Mouse (Mus musculus) stomach, embryonic 14.5 days (tissue): Measurements from ENCODE around the gene Lrba. TPM values are rescaled to one million over a fixed set of nuclear protein-coding genes. Genes with fewer than 3 reads are reported as not detected.

ENCODE experiments used
- ATAC-seq: fragments of 200-750 bp; cut with Nextera tagmentation; 2 replicates; pipeline ENCODE4 v1.8.0; 2017; ENCODE audit warnings: low read depth, moderate TSS enrichment; ENCODE audit not compliant: insufficient number of reproducible peaks, insufficient read depth, low FRiP score
- H3K27ac ChIP-seq: fragments of 300-500 bp; sonication (generic); 2 replicates; pipeline ENCODE4 v1.5.1; 2014; ENCODE audit warnings: mild to moderate bottlenecking, low read length, moderate library complexity, mixed read lengths
- H3K27me3 ChIP-seq: fragments of 300-500 bp; sonication (generic); 2 replicates; pipeline ENCODE4 v1.6.1; 2014; ENCODE audit warnings: low read length, control low read depth, mixed read lengths; ENCODE audit not compliant: control insufficient read depth, insufficient read depth
- H3K36me3 ChIP-seq: fragments of 300-500 bp; sonication (generic); 2 replicates; pipeline ENCODE4 v1.6.1; 2014; ENCODE audit warnings: mild to moderate bottlenecking, control low read depth, low read length, moderate library complexity, mixed read lengths; ENCODE audit not compliant: control insufficient read depth, insufficient read depth
- H3K4me1 ChIP-seq: fragments of 300-500 bp; sonication (generic); 2 replicates; pipeline ENCODE4 v1.6.1; 2014; ENCODE audit warnings: low read length, control low read depth, mixed read lengths; ENCODE audit not compliant: control insufficient read depth, insufficient read depth
- H3K4me2 ChIP-seq: fragments of 300-500 bp; sonication (generic); replicated peaks from 2 replicates; pipeline ENCODE4 v1.6.1; 2014; ENCODE audit warnings: low read depth, low read length, control low read depth
- H3K4me3 ChIP-seq: fragments of 300-500 bp; sonication (generic); 2 replicates; pipeline ENCODE4 v1.5.1; 2014; ENCODE audit warnings: low read depth, low read length, control low read depth
- H3K9ac ChIP-seq: fragments of 300-500 bp; sonication (generic); replicated peaks from 2 replicates; pipeline ENCODE4 v1.6.1; 2014; ENCODE audit warnings: low read depth, mild to moderate bottlenecking, control low read depth, low read length, moderate library complexity, mixed read lengths
- H3K9me3 ChIP-seq: fragments of 300-500 bp; sonication (generic); 2 replicates; pipeline ENCODE4 v1.6.1; 2016; ENCODE audit warnings: low read depth, low read length, control low read depth; ENCODE audit not compliant: control insufficient read depth
- WGBS: fragments of 180-500 bp; shearing (Covaris S2); extraction: QIAGEN DNeasy Blood & Tissue Kit; methylation state at CpG from one replicate; pipeline ENCODE4 v1.1.7; 2014; 5-methylcytosine and 5-hydroxymethylcytosine counted together
- polyA plus RNA-seq: library from polyadenylated mRNA; unstranded; fragments of >200 nt; fragmentation: Nextera tagmentation; extraction: Ambion mirVana; gene quantifications from 2 replicates; pipeline ENCODE4 v1.2.1, GENCODE M21; 2014

Lrba gene
- polyA plus RNA-seq, 1 experiment from 2014 or later: 11.4 TPM

- Histone ChIP-seq H3K27ac (no peak overlapping the region), H3K4me1 (no peaks in the 10 kb centered on the region), H3K27me3 (no peaks in the 10 kb centered on the region), H3K36me3 (no peaks in the 10 kb centered on the region), H3K9me3 (no peaks in the 10 kb centered on the region), H3K9ac (no peak overlapping the region), H3K4me3 (no peak overlapping the region), H3K4me2 (no peak overlapping the region)
- ATAC-seq: no peak
- 85% methylated on average over 1 of the region's 1 CpGs for WGBS
These were observed 70.4 kb downstream of the Lrba start for GRCm38 (mm10) chr3:86294866-86295265.

GRCm38 (mm10) chr3:86296214-86296613, 71.7 kb downstream of the Lrba start:
- Histone ChIP-seq H3K4me3 (no peak overlapping the region), H3K4me1 (no peaks in the 10 kb centered on the region), H3K9me3 (no peaks in the 10 kb centered on the region), H3K27me3 (no peaks in the 10 kb centered on the region), H3K36me3 (no peaks in the 10 kb centered on the region), H3K9ac (no peak overlapping the region), H3K4me2 (no peak overlapping the region), H3K27ac (no peak overlapping the region)
- ATAC-seq: no peak
- WGBS: 54% methylated on average over 8 of the region's 8 CpGs

- whole genome bisulfite sequencing: 61% methylated on average over 2 of the region's 2 CpGs
- Histone ChIP-seq H3K9ac (no peak overlapping the region), H3K27me3 (no peaks in the 10 kb centered on the region), H3K4me2 (no peak overlapping the region), H3K4me1 (no peaks in the 10 kb centered on the region), H3K4me3 (no peak overlapping the region), H3K27ac (no peak overlapping the region), H3K9me3 (no peaks in the 10 kb centered on the region), H3K36me3 (no peaks in the 10 kb centered on the region)
- ATAC-seq: no peak
These were observed 84.4 kb downstream of the Lrba start for GRCm38 (mm10) chr3:86308833-86309232.

GRCm38 (mm10) chr3:86310216-86310615, 85.7 kb downstream of the Lrba start:
- Histone ChIP-seq H3K4me3 (no peak overlapping the region), H3K9ac (no peak overlapping the region), H3K27me3 (no peaks in the 10 kb centered on the region), H3K27ac (no peak overlapping the region), H3K4me1 (no peaks in the 10 kb centered on the region), H3K9me3 (no peaks in the 10 kb centered on the region), H3K36me3 (no peaks in the 10 kb centered on the region), H3K4me2 (no peak overlapping the region)
- WGBS: 71% methylated on average over 5 of the region's 5 CpGs
- no peak for ATAC-seq

- ATAC-seq: no peak
- WGBS: 21% methylated on average over 1 of the region's 1 CpGs
- no peak overlapping the region for H3K27ac ChIP-seq
These were observed 86.9 kb downstream of the Lrba start for GRCm38 (mm10) chr3:86311406-86311805.

GRCm38 (mm10) chr3:86317636-86318035, 93.2 kb downstream of the Lrba start:
- WGBS: 84% methylated on average over 5 of the region's 5 CpGs
- Histone ChIP-seq H3K9ac (no peak overlapping the region), H3K9me3 (no peaks in the 10 kb centered on the region), H3K27me3 (no peaks in the 10 kb centered on the region), H3K27ac (no peak overlapping the region), H3K4me2 (no peak overlapping the region), H3K4me3 (no peak overlapping the region), H3K4me1 (no peaks in the 10 kb centered on the region), H3K36me3 (no peaks in the 10 kb centered on the region)
- ATAC-seq: no peak

More at GRCm38 (mm10) chr3:86311406-86311805, 86.9 kb downstream of the Lrba start:
- H3K27me3 ChIP-seq: no peaks in the 10 kb centered on the region
- H3K4me2 ChIP-seq: no peak overlapping the region
- no peaks in the 10 kb centered on the region for H3K36me3 ChIP-seq
- no peaks in the 10 kb centered on the region for H3K9me3 ChIP-seq
- H3K4me3 ChIP-seq: no peak overlapping the region
- H3K4me1 ChIP-seq: no peaks in the 10 kb centered on the region
- H3K9ac ChIP-seq: no peak overlapping the region

- no peaks in the 10 kb centered on the region for H3K4me1 ChIP-seq
- no peaks in the 10 kb centered on the region for H3K9me3 ChIP-seq
- no peaks in the 10 kb centered on the region for H3K36me3 ChIP-seq
- no peak overlapping the region for H3K4me3 ChIP-seq
- no peaks in the 10 kb centered on the region for H3K27me3 ChIP-seq
- no peak overlapping the region for H3K27ac ChIP-seq
- H3K9ac ChIP-seq: no peak overlapping the region
- H3K4me2 ChIP-seq: no peak overlapping the region
- 38% methylated on average over 1 of the region's 1 CpGs for WGBS
- no peak for ATAC-seq
These were observed 104.1 kb downstream of the Lrba start for GRCm38 (mm10) chr3:86328531-86328930.

GRCm38 (mm10) chr3:86343261-86343660, 118.8 kb downstream of the Lrba start:
- H3K4me1 ChIP-seq: no peaks in the 10 kb centered on the region
- no peaks in the 10 kb centered on the region for H3K27me3 ChIP-seq
- no peak overlapping the region for H3K4me2 ChIP-seq
- no peak for ATAC-seq
- WGBS: 61% methylated on average over 5 of the region's 5 CpGs
- no peak overlapping the region for H3K9ac ChIP-seq
- H3K27ac ChIP-seq: no peak overlapping the region
- H3K9me3 ChIP-seq: no peaks in the 10 kb centered on the region
- H3K36me3 ChIP-seq: no peaks in the 10 kb centered on the region
- H3K4me3 ChIP-seq: no peak overlapping the region

GRCm38 (mm10) chr3:86362486-86362885, 138.0 kb downstream of the Lrba start:
- Histone ChIP-seq H3K4me1 (no peaks in the 10 kb centered on the region), H3K4me2 (no peak overlapping the region), H3K4me3 (no peak overlapping the region), H3K9ac (no peak overlapping the region), H3K9me3 (no peaks in the 10 kb centered on the region), H3K36me3 (no peaks in the 10 kb centered on the region), H3K27ac (no peak overlapping the region), H3K27me3 (no peaks in the 10 kb centered on the region)
- no peak for ATAC-seq
- WGBS: 34% methylated on average over 5 of the region's 5 CpGs
